ENCODE assay signal across 1 mouse cellular context in genomic region chr8:120614491-120614890, GRCm38 (mm10).
TF ChIP-seq lines count a peak whose summit lies in the region.

No protein-coding gene starts in this region.

TF ChIP-seq in MEL, 35 proteins besides CTCF, POLR2A, EP300 and RAD21:
- TF ChIP-seq SMC3 (IDR thresholded peaks at IDR 0.05; ENCODE audit: low read depth, low read length) (peak; percentile 28; the same call in 1 of the 2 replicates), RCOR1 (IDR thresholded peaks at IDR 0.05; ENCODE audit: low read depth, low read length) (no peak), HCFC1 (IDR thresholded peaks at IDR 0.05; ENCODE audit: low read depth, low read length) (no peak)
TF ChIP-seq in MEL: peak in this region for 1.
